Mouse (Mus musculus) mature B cell (primary cell): ENCODE data around the gene Tfap2a.

Source experiments
- in situ Hi-C: fragments of 300-500 bp; cut with MboI; formaldehyde crosslinking; loops from 2 replicates; pipeline ENCODE4 v1.14.3; 2019

Gene Tfap2a

GRCm38 (mm10) chr13:40738196-40738880 is at the start of gene Tfap2a:
Tfap2a (minus strand) TSS chr13:40738376.
- in situ Hi-C loops = no loop called here

- in situ Hi-C loops = no loop called here
Observed at GRCm38 (mm10) chr13:40784202-40784771, 46.1 kb upstream of the Tfap2a start.

- in situ Hi-C loops = no loop called here
Observed at GRCm38 (mm10) chr13:40757995-40758394, 19.8 kb upstream of the Tfap2a start.

- in situ Hi-C loops = no loop called here
Observed at GRCm38 (mm10) chr13:40756356-40756755, 18.2 kb upstream of the Tfap2a start.

- in situ Hi-C loops = no loop called here
Observed at GRCm38 (mm10) chr13:40754091-40754490, 15.9 kb upstream of the Tfap2a start.

GRCm38 (mm10) chr13:40751889-40752288 is 13.7 kb upstream of the Tfap2a start:
- in situ Hi-C loops = no loop called here

GRCm38 (mm10) chr13:40749603-40749905 is 11.4 kb upstream of the Tfap2a start:
- in situ Hi-C loops = no loop called here

- in situ Hi-C loops = no loop called here
Observed at GRCm38 (mm10) chr13:40748785-40749602, 10.8 kb upstream of the Tfap2a start.

- in situ Hi-C loops = no loop called here
Observed at GRCm38 (mm10) chr13:40744111-40744805, 6.1 kb upstream of the Tfap2a start.

GRCm38 (mm10) chr13:40743221-40743620 is 5.0 kb upstream of the Tfap2a start:
- in situ Hi-C loops = no loop called here

- in situ Hi-C loops = no loop called here
Observed at GRCm38 (mm10) chr13:40741841-40742550, 3.8 kb upstream of the Tfap2a start.

- in situ Hi-C loops = no loop called here
Observed at GRCm38 (mm10) chr13:40741436-40741835, 3.3 kb upstream of the Tfap2a start.

GRCm38 (mm10) chr13:40740727-40741360 is 2.7 kb upstream of the Tfap2a start:
- in situ Hi-C loops = no loop called here

- in situ Hi-C loops = no loop called here
Observed at GRCm38 (mm10) chr13:40739901-40740300, 1.7 kb upstream of the Tfap2a start.

- in situ Hi-C loops = no loop called here
Observed at GRCm38 (mm10) chr13:40739121-40739650, 1.0 kb upstream of the Tfap2a start.

GRCm38 (mm10) chr13:40737761-40738160 is 415 bp downstream of the Tfap2a start:
- in situ Hi-C loops = no loop called here

- in situ Hi-C loops = no loop called here
Observed at GRCm38 (mm10) chr13:40737099-40737498, 1.1 kb downstream of the Tfap2a start.

- in situ Hi-C loops = no loop called here
Observed at GRCm38 (mm10) chr13:40736107-40736780, 1.9 kb downstream of the Tfap2a start.

- in situ Hi-C loops = no loop called here
Observed at GRCm38 (mm10) chr13:40735416-40736106, 2.6 kb downstream of the Tfap2a start.
